Mouse (Mus musculus) MEL (cell line): ENCODE measurements around the gene Agt. TPM values are rescaled to one million over a fixed set of nuclear protein-coding genes. Genes with fewer than 3 reads are reported as not detected.

Source experiments
- DNase-seq: peaks from one replicate; pipeline ENCODE4 v3.0.0; 2011; ENCODE audit warnings: low read depth, low spot score
- H3K27ac ChIP-seq: 2 replicates; pipeline ENCODE4 v1.5.1; 2012; ENCODE audit warnings: low read depth, mild to moderate bottlenecking, control low read depth, low read length, moderate library complexity; ENCODE audit not compliant: control insufficient read depth
- H3K27me3 ChIP-seq, 2 experiments: fragments of 150-350 bp in 1 of 2; sonication (generic) in 1 of 2; 2 replicates each; pipeline ENCODE4 v1.6.1; 2012; ENCODE audit warnings: low read length in 2 of 2, mild to moderate bottlenecking in 2 of 2, improper control_type of control experiment in 1 of 2, moderate library complexity in 1 of 2; ENCODE audit not compliant: insufficient read depth in 2 of 2, control insufficient read depth in 1 of 2
- H3K36me3 ChIP-seq, 2 experiments: 2 replicates each; pipeline ENCODE4 v1.6.1; 2012 to 2014; ENCODE audit warnings: low read length in 2 of 2, improper control_type of control experiment in 1 of 2, inconsistent platforms in 1 of 2, mild to moderate bottlenecking in 1 of 2; ENCODE audit not compliant: insufficient read depth in 2 of 2, control insufficient read depth in 1 of 2
- H3K4me1 ChIP-seq, 2 experiments: fragments of 150-350 bp in 1 of 2; sonication (generic) in 1 of 2; 2 replicates each; pipeline ENCODE4 v1.6.1; 2012; ENCODE audit warnings: low read length in 2 of 2, improper control_type of control experiment in 1 of 2, mild to moderate bottlenecking in 1 of 2; ENCODE audit not compliant: insufficient read depth in 2 of 2, control insufficient read depth in 1 of 2
- H3K4me3 ChIP-seq, 2 experiments: fragments of 150-350 bp in 1 of 2; sonication (generic) in 1 of 2; 2 replicates each; pipeline ENCODE4 v1.5.1; 2012; ENCODE audit warnings: low read depth in 2 of 2, low read length in 2 of 2, mild to moderate bottlenecking in 2 of 2, moderate library complexity in 2 of 2, control low read depth in 1 of 2, improper control_type of control experiment in 1 of 2; ENCODE audit not compliant: control insufficient read depth in 1 of 2, insufficient read depth in 1 of 2
- H3K79me2 ChIP-seq: 2 replicates; pipeline ENCODE4 v1.6.1; 2012; ENCODE audit warnings: mild to moderate bottlenecking, low read length, moderate library complexity; ENCODE audit not compliant: control insufficient read depth, poor library complexity, insufficient read depth
- H3K9ac ChIP-seq: 2 replicates; pipeline ENCODE4 v1.6.1; 2012; ENCODE audit warnings: low read depth, mild to moderate bottlenecking, control low read depth, low read length, moderate library complexity; ENCODE audit not compliant: control insufficient read depth, poor library complexity, severe bottlenecking
- H3K9me3 ChIP-seq: fragments of 150-350 bp; sonication (generic); replicated peaks from 2 replicates; pipeline ENCODE4 v1.6.1; 2012; ENCODE audit warnings: mild to moderate bottlenecking, low read length, improper control_type of control experiment, moderate library complexity; ENCODE audit not compliant: insufficient read depth
- BHLHE40 ChIP-seq: IDR thresholded peaks from 2 replicates; pipeline ENCODE4 v1.6.1; 2012; ENCODE audit warnings: low read depth, mild to moderate bottlenecking, inconsistent platforms, low read length, improper control_type of control experiment, borderline replicate concordance
- CHD2 ChIP-seq: IDR thresholded peaks from 2 replicates; pipeline ENCODE4 v1.6.1; 2011; ENCODE audit warnings: low read length, improper control_type of control experiment
- ELF1 ChIP-seq: IDR thresholded peaks from 2 replicates; pipeline ENCODE4 v1.6.1; 2014; ENCODE audit warnings: low read depth, mild to moderate bottlenecking, inconsistent platforms, low read length, improper control_type of control experiment, moderate library complexity
- EP300 ChIP-seq, 2 experiments: IDR thresholded peaks; 2 replicates each; pipeline ENCODE4 v1.6.1; 2011; ENCODE audit warnings: improper control_type of control experiment in 2 of 2, low read length in 2 of 2, low read depth in 1 of 2, mild to moderate bottlenecking in 1 of 2
- ETS1 ChIP-seq: IDR thresholded peaks from 2 replicates; pipeline ENCODE4 v1.6.1; 2012; ENCODE audit warnings: low read depth, mild to moderate bottlenecking, inconsistent platforms, low read length, improper control_type of control experiment, moderate library complexity
- GABPA ChIP-seq: IDR thresholded peaks from 2 replicates; pipeline ENCODE4 v1.6.1; 2012; ENCODE audit warnings: low read depth, mild to moderate bottlenecking, inconsistent platforms, low read length, improper control_type of control experiment, moderate library complexity
- GATA1 ChIP-seq: IDR thresholded peaks from 2 replicates; pipeline ENCODE4 v1.6.1; 2011; ENCODE audit warnings: low read depth, low read length, improper control_type of control experiment
- MAZ ChIP-seq: IDR thresholded peaks from 2 replicates; pipeline ENCODE4 v1.6.1; 2012; ENCODE audit warnings: low read depth, mild to moderate bottlenecking, inconsistent platforms, low read length, improper control_type of control experiment
- MEF2A ChIP-seq: IDR thresholded peaks from 2 replicates; pipeline ENCODE4 v1.6.1; 2014; ENCODE audit warnings: low read depth, mild to moderate bottlenecking, inconsistent platforms, low read length, improper control_type of control experiment; ENCODE audit not compliant: poor library complexity, insufficient replicate concordance, severe bottlenecking; ENCODE audit errors: extremely low read depth
- MYB ChIP-seq: IDR thresholded peaks from 2 replicates; pipeline ENCODE4 v1.6.1; 2011; ENCODE audit warnings: mild to moderate bottlenecking, low read depth, low read length, improper control_type of control experiment
- MYC ChIP-seq: IDR thresholded peaks from 2 replicates; pipeline ENCODE4 v1.6.1; 2011; ENCODE audit warnings: low read depth, mild to moderate bottlenecking, low read length, improper control_type of control experiment, moderate library complexity
- NELFE ChIP-seq: IDR thresholded peaks from 2 replicates; pipeline ENCODE4 v1.6.1; 2011; ENCODE audit warnings: low read depth, low read length, improper control_type of control experiment
- NRF1 ChIP-seq: IDR thresholded peaks from 2 replicates; pipeline ENCODE4 v1.6.1; 2014; ENCODE audit warnings: low read depth, mild to moderate bottlenecking, inconsistent platforms, low read length, improper control_type of control experiment, moderate library complexity; ENCODE audit not compliant: poor library complexity, insufficient read depth, severe bottlenecking
- POLR2A ChIP-seq, 2 experiments: IDR thresholded peaks; 2 replicates each; pipeline ENCODE4 v1.6.1; 2011 to 2012; ENCODE audit warnings: low read length in 2 of 2, mild to moderate bottlenecking in 2 of 2, control low read depth in 1 of 2, improper control_type of control experiment in 1 of 2, low read depth in 1 of 2, moderate library complexity in 1 of 2; ENCODE audit not compliant: control insufficient read depth in 1 of 2, insufficient read depth in 1 of 2, poor library complexity in 1 of 2
- POLR2AphosphoS5 ChIP-seq: IDR thresholded peaks from 2 replicates; pipeline ENCODE4 v1.6.1; 2012; ENCODE audit warnings: low read depth, borderline replicate concordance, mild to moderate bottlenecking, inconsistent platforms, low read length, moderate library complexity, mixed read lengths
- SMC3 ChIP-seq: IDR thresholded peaks from 2 replicates; pipeline ENCODE4 v1.6.1; 2011; ENCODE audit warnings: low read depth, low read length, improper control_type of control experiment
- TCF12 ChIP-seq: IDR thresholded peaks from 2 replicates; pipeline ENCODE4 v1.6.1; 2014; ENCODE audit warnings: low read depth, mild to moderate bottlenecking, inconsistent platforms, low read length, improper control_type of control experiment, moderate library complexity
- UBTF ChIP-seq: IDR thresholded peaks from 2 replicates; pipeline ENCODE4 v1.6.1; 2012; ENCODE audit warnings: low read depth, mild to moderate bottlenecking, inconsistent platforms, low read length, improper control_type of control experiment, moderate library complexity, borderline replicate concordance; ENCODE audit not compliant: insufficient read depth
- USF1 ChIP-seq: IDR thresholded peaks from 2 replicates; pipeline ENCODE4 v1.6.1; 2014; ENCODE audit warnings: low read depth, mild to moderate bottlenecking, inconsistent platforms, low read length, improper control_type of control experiment, moderate library complexity
- USF2 ChIP-seq, 2 experiments: IDR thresholded peaks; 2 replicates each; pipeline ENCODE4 v1.6.1; 2011 to 2012; ENCODE audit warnings: improper control_type of control experiment in 2 of 2, low read length in 2 of 2, borderline replicate concordance in 1 of 2, inconsistent platforms in 1 of 2, low read depth in 1 of 2, mild to moderate bottlenecking in 1 of 2; ENCODE audit not compliant: insufficient read depth in 1 of 2
- ZKSCAN1 ChIP-seq: IDR thresholded peaks from 2 replicates; pipeline ENCODE4 v1.6.1; 2012; ENCODE audit warnings: low read depth, mild to moderate bottlenecking, inconsistent platforms, low read length, improper control_type of control experiment, moderate library complexity
- ZMIZ1 ChIP-seq: IDR thresholded peaks from 2 replicates; pipeline ENCODE4 v1.6.1; 2012; ENCODE audit warnings: low read depth, mild to moderate bottlenecking, inconsistent platforms, low read length, improper control_type of control experiment, moderate library complexity
- ZNF384 ChIP-seq: IDR thresholded peaks from 2 replicates; pipeline ENCODE4 v1.6.1; 2012; ENCODE audit warnings: low read depth, mild to moderate bottlenecking, inconsistent platforms, low read length, improper control_type of control experiment
- polyA plus RNA-seq, 2 experiments: library from polyadenylated mRNA; stranded (reverse) in 1 of 2; unstranded in 1 of 2; fragments of >175 nt in 1 of 2; fragments of >200 nt in 1 of 2; gene quantifications; 2 replicates each; pipeline versions ENCODE4 v1.2.1 to v1.2.4; 2012; ENCODE audit warnings: low replicate concordance in 2 of 2, low read depth in 1 of 2; ENCODE audit not compliant: insufficient read length in 2 of 2, insufficient read depth in 1 of 2, missing spikeins in 1 of 2
- total RNA-seq: library from RNA; depleted of rRNA; stranded (reverse); fragments of 300-350 nt; gene quantifications from 2 replicates; pipeline ENCODE4 v1.2.3, GENCODE M21; 2012

Gene Agt
- total and polyA plus RNA-seq, 3 experiments = not detected

GRCm38 (mm10) chr8:124509156-124509555 lies 60.4 kb downstream of the Agt start:
- TF ChIP-seq TCF12 (no peak), USF1 (no peak), SMC3 (no peak), MAZ (no peak), NELFE (no peak), BHLHE40 (no peak), MYB (no peak), ZKSCAN1 (no peak), UBTF (no peak), ELF1 (no peak)
- TF ChIP-seq, all 39 proteins: peak for 0
- H3K9me3 ChIP-seq = no peaks in the 10 kb centered on the region

DNA sequence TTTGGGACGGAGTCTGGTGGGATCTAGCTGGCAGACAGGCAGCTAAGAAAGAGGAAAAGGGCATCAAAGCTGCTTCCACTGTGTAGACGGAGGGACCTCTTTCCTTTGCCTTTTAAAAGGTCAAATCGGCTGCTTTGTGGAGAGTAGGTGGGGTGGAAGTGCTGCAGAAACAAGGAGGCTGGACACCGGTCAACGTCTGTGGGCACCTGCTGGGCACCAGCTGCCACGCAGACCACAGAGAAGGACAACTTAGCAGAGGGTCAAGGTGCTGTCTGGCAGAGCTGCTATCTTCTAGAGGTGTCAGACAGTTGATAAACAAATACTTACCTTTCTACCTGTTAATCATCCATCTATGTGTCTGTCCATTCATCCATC lies 61.2 kb downstream of the Agt start:
- Histone ChIP-seq H3K4me1 (no peaks in the 10 kb centered on the region), H3K27ac (no peak overlapping the region), H3K27me3 (peaks cover 0 to 2% of the 10 kb centered on the region in 2 experiments; a peak in 2 of 4 replicates), H3K9me3 (no peaks in the 10 kb centered on the region), H3K9ac (no peak overlapping the region), H3K36me3 (no peaks in the 10 kb centered on the region), H3K4me3 (no peak overlapping the region), H3K79me2 (no peaks in the 10 kb centered on the region)
- no peak for DNase-seq
- TF ChIP-seq NRF1 = no peak
- no peak for TF ChIP-seq EP300 (IDR thresholded peaks at IDR 0.05; ENCODE audit: low read depth in 1 of 2, low read length in 2 of 2)
- no peak for TF ChIP-seq GABPA
- TF ChIP-seq ZNF384 = no peak
- TF ChIP-seq MYC = no peak
- TF ChIP-seq USF1 = no peak
- TF ChIP-seq USF2 (IDR thresholded peaks at IDR 0.05; ENCODE audit: borderline replicate concordance in 1 of 2, insufficient read depth in 1 of 2, low read depth in 1 of 2, low read length in 2 of 2) = no peak
- TF ChIP-seq POLR2AphosphoS5 = no peak
- TF ChIP-seq UBTF = no peak
- TF ChIP-seq ZMIZ1 = no peak
- no peak for TF ChIP-seq ETS1
- no peak for TF ChIP-seq MYB
- no peak for TF ChIP-seq POLR2A (IDR thresholded peaks at IDR 0.05; ENCODE audit: control insufficient read depth in 1 of 2, insufficient read depth in 1 of 2, low read depth in 1 of 2, low read length in 2 of 2, poor library complexity in 1 of 2)
- TF ChIP-seq GATA1 = no peak
- TF ChIP-seq SMC3 = no peak
- no peak for TF ChIP-seq MEF2A
- no peak for TF ChIP-seq CHD2
- TF ChIP-seq ELF1 = no peak

More at GRCm38 (mm10) chr8:124509156-124509555, 60.4 kb downstream of the Agt start:
- DNase-seq = no peak
- H3K79me2 ChIP-seq = no peaks in the 10 kb centered on the region
- peaks cover 0 to 2% of the 10 kb centered on the region in 2 experiments; a peak in 2 of 4 replicates for H3K27me3 ChIP-seq
- H3K36me3 ChIP-seq = no peaks in the 10 kb centered on the region
- H3K27ac ChIP-seq = no peak overlapping the region
- no peak overlapping the region for H3K4me3 ChIP-seq
- no peak overlapping the region for H3K9ac ChIP-seq
- no peaks in the 10 kb centered on the region for H3K4me1 ChIP-seq
